Mouse (Mus musculus) MEL (cell line): ENCODE results near the gene Iqcf1. TPM values are rescaled to one million over a fixed set of nuclear protein-coding genes. Genes with fewer than 3 reads are reported as not detected.

ENCODE experiments used
- DNase-seq: peaks from one replicate; pipeline ENCODE4 v3.0.0; 2011; ENCODE audit warnings: low read depth, low spot score
- H3K27ac ChIP-seq: 2 replicates; pipeline ENCODE4 v1.5.1; 2012; ENCODE audit warnings: low read depth, mild to moderate bottlenecking, control low read depth, low read length, moderate library complexity; ENCODE audit not compliant: control insufficient read depth
- H3K27me3 ChIP-seq, 2 experiments: fragments of 150-350 bp in 1 of 2; sonication (generic) in 1 of 2; 2 replicates each; pipeline ENCODE4 v1.6.1; 2012; ENCODE audit warnings: low read length in 2 of 2, mild to moderate bottlenecking in 2 of 2, improper control_type of control experiment in 1 of 2, moderate library complexity in 1 of 2; ENCODE audit not compliant: insufficient read depth in 2 of 2, control insufficient read depth in 1 of 2
- H3K36me3 ChIP-seq, 2 experiments: 2 replicates each; pipeline ENCODE4 v1.6.1; 2012 to 2014; ENCODE audit warnings: low read length in 2 of 2, improper control_type of control experiment in 1 of 2, inconsistent platforms in 1 of 2, mild to moderate bottlenecking in 1 of 2; ENCODE audit not compliant: insufficient read depth in 2 of 2, control insufficient read depth in 1 of 2
- H3K4me1 ChIP-seq, 2 experiments: fragments of 150-350 bp in 1 of 2; sonication (generic) in 1 of 2; 2 replicates each; pipeline ENCODE4 v1.6.1; 2012; ENCODE audit warnings: low read length in 2 of 2, improper control_type of control experiment in 1 of 2, mild to moderate bottlenecking in 1 of 2; ENCODE audit not compliant: insufficient read depth in 2 of 2, control insufficient read depth in 1 of 2
- H3K4me3 ChIP-seq, 2 experiments: fragments of 150-350 bp in 1 of 2; sonication (generic) in 1 of 2; 2 replicates each; pipeline ENCODE4 v1.5.1; 2012; ENCODE audit warnings: low read depth in 2 of 2, low read length in 2 of 2, mild to moderate bottlenecking in 2 of 2, moderate library complexity in 2 of 2, control low read depth in 1 of 2, improper control_type of control experiment in 1 of 2; ENCODE audit not compliant: control insufficient read depth in 1 of 2, insufficient read depth in 1 of 2
- H3K79me2 ChIP-seq: 2 replicates; pipeline ENCODE4 v1.6.1; 2012; ENCODE audit warnings: mild to moderate bottlenecking, low read length, moderate library complexity; ENCODE audit not compliant: control insufficient read depth, poor library complexity, insufficient read depth
- H3K9ac ChIP-seq: 2 replicates; pipeline ENCODE4 v1.6.1; 2012; ENCODE audit warnings: low read depth, mild to moderate bottlenecking, control low read depth, low read length, moderate library complexity; ENCODE audit not compliant: control insufficient read depth, poor library complexity, severe bottlenecking
- H3K9me3 ChIP-seq: fragments of 150-350 bp; sonication (generic); replicated peaks from 2 replicates; pipeline ENCODE4 v1.6.1; 2012; ENCODE audit warnings: mild to moderate bottlenecking, low read length, improper control_type of control experiment, moderate library complexity; ENCODE audit not compliant: insufficient read depth
- BHLHE40 ChIP-seq: IDR thresholded peaks from 2 replicates; pipeline ENCODE4 v1.6.1; 2012; ENCODE audit warnings: low read depth, mild to moderate bottlenecking, inconsistent platforms, low read length, improper control_type of control experiment, borderline replicate concordance
- CHD1 ChIP-seq: IDR thresholded peaks from 2 replicates; pipeline ENCODE4 v1.6.1; 2012; ENCODE audit warnings: low read depth, mild to moderate bottlenecking, inconsistent platforms, low read length, improper control_type of control experiment
- CHD2 ChIP-seq: IDR thresholded peaks from 2 replicates; pipeline ENCODE4 v1.6.1; 2011; ENCODE audit warnings: low read length, improper control_type of control experiment
- CTCF ChIP-seq, 3 experiments: IDR thresholded peaks in 2 of 3; conservative IDR thresholded peaks in 1 of 3; 2 replicates each; pipeline ENCODE4 v1.5.1; 2011 to 2012; ENCODE audit warnings: low read length in 3 of 3, low read depth in 2 of 3, mild to moderate bottlenecking in 2 of 3, improper control_type of control experiment in 1 of 3, inconsistent platforms in 1 of 3, mixed read lengths in 1 of 3, moderate library complexity in 1 of 3; ENCODE audit not compliant: control insufficient read depth in 1 of 3, insufficient read depth in 1 of 3, poor library complexity in 1 of 3, severe bottlenecking in 1 of 3
- E2F4 ChIP-seq: IDR thresholded peaks from 2 replicates; pipeline ENCODE4 v1.6.1; 2011; ENCODE audit warnings: low read depth, low read length, improper control_type of control experiment, borderline replicate concordance
- EP300 ChIP-seq, 2 experiments: IDR thresholded peaks; 2 replicates each; pipeline ENCODE4 v1.6.1; 2011; ENCODE audit warnings: improper control_type of control experiment in 2 of 2, low read length in 2 of 2, low read depth in 1 of 2, mild to moderate bottlenecking in 1 of 2
- GATA1 ChIP-seq: IDR thresholded peaks from 2 replicates; pipeline ENCODE4 v1.6.1; 2011; ENCODE audit warnings: low read depth, low read length, improper control_type of control experiment
- JUND ChIP-seq: IDR thresholded peaks from 2 replicates; pipeline ENCODE4 v1.6.1; 2011; ENCODE audit warnings: low read depth, mild to moderate bottlenecking, improper control_type of control experiment, low read length
- MAFK ChIP-seq: IDR thresholded peaks from 2 replicates; pipeline ENCODE4 v1.6.1; 2011; ENCODE audit warnings: low read depth, mild to moderate bottlenecking, low read length, improper control_type of control experiment, borderline replicate concordance
- MAZ ChIP-seq: IDR thresholded peaks from 2 replicates; pipeline ENCODE4 v1.6.1; 2012; ENCODE audit warnings: low read depth, mild to moderate bottlenecking, inconsistent platforms, low read length, improper control_type of control experiment
- MEF2A ChIP-seq: IDR thresholded peaks from 2 replicates; pipeline ENCODE4 v1.6.1; 2014; ENCODE audit warnings: low read depth, mild to moderate bottlenecking, inconsistent platforms, low read length, improper control_type of control experiment; ENCODE audit not compliant: poor library complexity, insufficient replicate concordance, severe bottlenecking; ENCODE audit errors: extremely low read depth
- MXI1 ChIP-seq: IDR thresholded peaks from 2 replicates; pipeline ENCODE4 v1.6.1; 2011; ENCODE audit warnings: mild to moderate bottlenecking, low read depth, low read length, improper control_type of control experiment
- NELFE ChIP-seq: IDR thresholded peaks from 2 replicates; pipeline ENCODE4 v1.6.1; 2011; ENCODE audit warnings: low read depth, low read length, improper control_type of control experiment
- POLR2A ChIP-seq, 2 experiments: IDR thresholded peaks; 2 replicates each; pipeline ENCODE4 v1.6.1; 2011 to 2012; ENCODE audit warnings: low read length in 2 of 2, mild to moderate bottlenecking in 2 of 2, control low read depth in 1 of 2, improper control_type of control experiment in 1 of 2, low read depth in 1 of 2, moderate library complexity in 1 of 2; ENCODE audit not compliant: control insufficient read depth in 1 of 2, insufficient read depth in 1 of 2, poor library complexity in 1 of 2
- RAD21 ChIP-seq: IDR thresholded peaks from 2 replicates; pipeline ENCODE4 v1.6.1; 2011; ENCODE audit warnings: mild to moderate bottlenecking, low read depth, low read length, improper control_type of control experiment
- SMC3 ChIP-seq: IDR thresholded peaks from 2 replicates; pipeline ENCODE4 v1.6.1; 2011; ENCODE audit warnings: low read depth, low read length, improper control_type of control experiment
- TAL1 ChIP-seq: IDR thresholded peaks from 2 replicates; pipeline ENCODE4 v1.6.1; 2012; ENCODE audit warnings: mild to moderate bottlenecking, inconsistent platforms, low read length, moderate library complexity, mixed read lengths
- UBTF ChIP-seq: IDR thresholded peaks from 2 replicates; pipeline ENCODE4 v1.6.1; 2012; ENCODE audit warnings: low read depth, mild to moderate bottlenecking, inconsistent platforms, low read length, improper control_type of control experiment, moderate library complexity, borderline replicate concordance; ENCODE audit not compliant: insufficient read depth
- USF1 ChIP-seq: IDR thresholded peaks from 2 replicates; pipeline ENCODE4 v1.6.1; 2014; ENCODE audit warnings: low read depth, mild to moderate bottlenecking, inconsistent platforms, low read length, improper control_type of control experiment, moderate library complexity
- USF2 ChIP-seq, 2 experiments: IDR thresholded peaks; 2 replicates each; pipeline ENCODE4 v1.6.1; 2011 to 2012; ENCODE audit warnings: improper control_type of control experiment in 2 of 2, low read length in 2 of 2, borderline replicate concordance in 1 of 2, inconsistent platforms in 1 of 2, low read depth in 1 of 2, mild to moderate bottlenecking in 1 of 2; ENCODE audit not compliant: insufficient read depth in 1 of 2
- ZC3H11A ChIP-seq: IDR thresholded peaks from 2 replicates; pipeline ENCODE4 v1.6.1; 2012; ENCODE audit warnings: low read depth, mild to moderate bottlenecking, inconsistent platforms, low read length, improper control_type of control experiment
- ZKSCAN1 ChIP-seq: IDR thresholded peaks from 2 replicates; pipeline ENCODE4 v1.6.1; 2012; ENCODE audit warnings: low read depth, mild to moderate bottlenecking, inconsistent platforms, low read length, improper control_type of control experiment, moderate library complexity
- ZNF384 ChIP-seq: IDR thresholded peaks from 2 replicates; pipeline ENCODE4 v1.6.1; 2012; ENCODE audit warnings: low read depth, mild to moderate bottlenecking, inconsistent platforms, low read length, improper control_type of control experiment
- polyA plus RNA-seq, 2 experiments: library from polyadenylated mRNA; stranded (reverse) in 1 of 2; unstranded in 1 of 2; fragments of >175 nt in 1 of 2; fragments of >200 nt in 1 of 2; gene quantifications; 2 replicates each; pipeline versions ENCODE4 v1.2.1 to v1.2.4; 2012; ENCODE audit warnings: low replicate concordance in 2 of 2, low read depth in 1 of 2; ENCODE audit not compliant: insufficient read length in 2 of 2, insufficient read depth in 1 of 2, missing spikeins in 1 of 2
- total RNA-seq: library from RNA; depleted of rRNA; stranded (reverse); fragments of 300-350 nt; gene quantifications from 2 replicates; pipeline ENCODE4 v1.2.3, GENCODE M21; 2012

Iqcf1 gene
- total and polyA plus RNA-seq, 3 experiments = 0.52 TPM; not detected in 2

- Histone ChIP-seq H3K4me1 (peaks cover 0 to 10% of the 10 kb centered on the region in 2 experiments; a peak in 3 of 4 replicates), H3K9me3 (no peaks in the 10 kb centered on the region), H3K4me3 (no peak overlapping the region), H3K79me2 (no peaks in the 10 kb centered on the region), H3K36me3 (no peaks in the 10 kb centered on the region; a peak in 1 of 4 replicates), H3K27me3 (no peaks in the 10 kb centered on the region), H3K27ac (no peak overlapping the region), H3K9ac (no peak overlapping the region)
- TF ChIP-seq ZKSCAN1 (no peak), RAD21 (no peak), ZC3H11A (no peak), EP300 (IDR thresholded peaks at IDR 0.05; ENCODE audit: low read depth in 1 of 2, low read length in 2 of 2) (no peak), CHD1 (no peak), E2F4 (no peak), USF2 (IDR thresholded peaks at IDR 0.05; ENCODE audit: borderline replicate concordance in 1 of 2, insufficient read depth in 1 of 2, low read depth in 1 of 2, low read length in 2 of 2) (no peak), NELFE (no peak), TAL1 (no peak)
- DNase-seq = no peak
Measured at GRCm38 (mm10) chr9:106470991-106471750, 28.6 kb upstream of the Iqcf1 start.

GRCm38 (mm10) chr9:106471892-106472291, 27.9 kb upstream of the Iqcf1 start:
- Histone ChIP-seq H3K36me3 (no peaks in the 10 kb centered on the region; a peak in 1 of 4 replicates), H3K27ac (no peak overlapping the region), H3K4me1 (peaks cover 0 to 10% of the 10 kb centered on the region in 2 experiments; a peak in 3 of 4 replicates), H3K9me3 (no peaks in the 10 kb centered on the region), H3K79me2 (no peaks in the 10 kb centered on the region), H3K9ac (no peak overlapping the region), H3K4me3 (no peak overlapping the region), H3K27me3 (no peaks in the 10 kb centered on the region)
- no peak for DNase-seq
- no peak for TF ChIP-seq BHLHE40
- no peak for TF ChIP-seq ZNF384
- no peak for TF ChIP-seq CTCF (IDR thresholded peaks at IDR 0.05 in 2 of 3, conservative IDR thresholded peaks at IDR 0.05 in 1 of 3; ENCODE audit: control insufficient read depth in 1 of 3, insufficient read depth in 1 of 3, low read depth in 2 of 3, low read length in 3 of 3, poor library complexity in 1 of 3, severe bottlenecking in 1 of 3)
- TF ChIP-seq MEF2A = no peak
- no peak for TF ChIP-seq SMC3
- TF ChIP-seq UBTF = no peak
- no peak for TF ChIP-seq TAL1
- no peak for TF ChIP-seq USF1
- TF ChIP-seq GATA1 = no peak
- TF ChIP-seq MAZ = no peak
- no peak for TF ChIP-seq JUND
- TF ChIP-seq MXI1 = no peak
- no peak for TF ChIP-seq E2F4
- TF ChIP-seq USF2 (IDR thresholded peaks at IDR 0.05; ENCODE audit: borderline replicate concordance in 1 of 2, insufficient read depth in 1 of 2, low read depth in 1 of 2, low read length in 2 of 2) = no peak
- no peak for TF ChIP-seq POLR2A (IDR thresholded peaks at IDR 0.05; ENCODE audit: control insufficient read depth in 1 of 2, insufficient read depth in 1 of 2, low read depth in 1 of 2, low read length in 2 of 2, poor library complexity in 1 of 2)
- TF ChIP-seq CHD2 = no peak
- no peak for TF ChIP-seq ZKSCAN1
- TF ChIP-seq MAFK = no peak
